8 mouse cellular contexts compared by ENCODE assay signal in genomic region chr10:99262867-99263379, GRCm38 (mm10). TPM values are rescaled to one million over a fixed set of nuclear protein-coding genes. Genes with fewer than 3 reads are reported as not detected.
DNase-seq lines count a peak whose midpoint lies in the region; ATAC-seq and TF ChIP-seq lines count a peak whose summit lies in the region.

Gene Dusp6, plus strand, starts transcription at chr10:99263231.

- no peaks in the 10 kb centered on the region for H3K36me3 ChIP-seq in forebrain, embryonic 13.5 days (ENCODE audit: poor library complexity, severe bottlenecking)
- H3K36me3 ChIP-seq in liver, postnatal 0 days (replicated peaks; ENCODE audit: insufficient read depth, low read length): 0 out of 2 replicates have a peak, but pooled peaks cover 4% of the 10 kb centered on the region
- H3K36me3 ChIP-seq in neural tube, embryonic 14.5 days (ENCODE audit: control insufficient read depth, insufficient read depth, low read length): no peaks in the 10 kb centered on the region

- peak within 1 kb of the TSS; percentile 65 for H3K4me3 ChIP-seq in forebrain, embryonic 13.5 days
- peak within 1 kb of the TSS; percentile 78 for H3K4me3 ChIP-seq in liver, postnatal 0 days (ENCODE audit: low read depth, low read length)
- H3K4me3 ChIP-seq in neural tube, embryonic 14.5 days (ENCODE audit: low read depth, low read length): peak within 1 kb of the TSS; percentile 66

- peaks cover 44% of the 10 kb centered on the region for H3K27me3 ChIP-seq in forebrain, embryonic 13.5 days
- no peaks in the 10 kb centered on the region for H3K27me3 ChIP-seq in liver, postnatal 0 days (ENCODE audit: insufficient read depth, low read length)
- no peaks in the 10 kb centered on the region for H3K27me3 ChIP-seq in neural tube, embryonic 14.5 days (ENCODE audit: control insufficient read depth, insufficient read depth, low read length)

- DNase-seq in CD8-positive naive resting alpha-beta T cell, adult 2 months (ENCODE audit: low read depth in 2 of 2, low spot score in 2 of 2): peak; percentile 88 to 93
- DNase-seq in c-Kit-positive CD71-negative TER-119-negative erythroid progenitor cells, embryonic 14.5 days (ENCODE audit: low read depth): peak; percentile 95
- DNase-seq in heart, postnatal 10 days: peak; percentile 97
- DNase-seq in large intestine, adult 2 months (ENCODE audit: low read depth, low spot score): peak; percentile 93
- DNase-seq in liver, postnatal 0 days: peak; percentile 91
- peak; percentile 93 for DNase-seq in testis, postnatal 10 days (ENCODE audit: low spot score)

- peak; percentile 98 for ATAC-seq in forebrain, embryonic 13.5 days
- peak; percentile 91 for ATAC-seq in liver, postnatal 0 days
- peak; percentile 97 for ATAC-seq in neural tube, embryonic 14.5 days (ENCODE audit: low read depth)

- TF ChIP-seq EP300 in liver, postnatal 0 days (IDR thresholded peaks at IDR 0.05; ENCODE audit: low read depth): peak; percentile 74

- H3K27ac ChIP-seq in forebrain, embryonic 13.5 days: peak within 1 kb of the TSS; percentile 90
- peak within 1 kb of the TSS; percentile 97 for H3K27ac ChIP-seq in liver, postnatal 0 days (ENCODE audit: low read depth)
- peak within 1 kb of the TSS; percentile 85 for H3K27ac ChIP-seq in neural tube, embryonic 14.5 days (ENCODE audit: low read depth, low read length)

- no peaks in the 10 kb centered on the region for H3K9me3 ChIP-seq in forebrain, embryonic 13.5 days (replicated peaks)
- no peaks in the 10 kb centered on the region for H3K9me3 ChIP-seq in liver, postnatal 0 days (ENCODE audit: low read length)
- no peaks in the 10 kb centered on the region for H3K9me3 ChIP-seq in neural tube, embryonic 14.5 days (ENCODE audit: control insufficient read depth, low read length)

- intact Hi-C loops in heart, postnatal 10 days (cut with DNase I): loop anchor here (2.0 to 5.0 kb wide), 3 partner anchors 60 to 269 kb away; no protein-coding TSS in a partner anchor

- under 1% methylated on average over 29 of the region's 29 CpGs for WGBS in forebrain, embryonic 13.5 days
- under 1% methylated on average over 29 of the region's 29 CpGs for WGBS in large intestine, adult 2 months
- WGBS in liver, postnatal 0 days (ENCODE audit: insufficient replicate concordance): under 1% methylated on average over 29 of the region's 29 CpGs
- under 1% methylated on average over 29 of the region's 29 CpGs for WGBS in neural tube, embryonic 14.5 days

- H3K4me2 ChIP-seq in forebrain, embryonic 13.5 days: peak within 1 kb of the TSS; percentile 87
- H3K4me2 ChIP-seq in liver, postnatal 0 days (ENCODE audit: low read depth, low read length): peak within 1 kb of the TSS; percentile 80
- peak within 1 kb of the TSS; percentile 71 for H3K4me2 ChIP-seq in neural tube, embryonic 14.5 days (ENCODE audit: low read depth, low read length)

- no peak for TF ChIP-seq CTCF in liver, postnatal 0 days (IDR thresholded peaks at IDR 0.05; ENCODE audit: low read depth)

- peak within 1 kb of the TSS; percentile 83 for H3K9ac ChIP-seq in forebrain, embryonic 13.5 days
- peak within 1 kb of the TSS; percentile 86 for H3K9ac ChIP-seq in liver, postnatal 0 days (replicated peaks)
- H3K9ac ChIP-seq in neural tube, embryonic 14.5 days (replicated peaks; ENCODE audit: low read depth, low read length): peak within 1 kb of the TSS; percentile 72

- H3K4me1 ChIP-seq in forebrain, embryonic 13.5 days: peaks cover 53% of the 10 kb centered on the region
- H3K4me1 ChIP-seq in liver, postnatal 0 days (ENCODE audit: insufficient read depth): peaks cover 19% of the 10 kb centered on the region
- peaks cover 15% of the 10 kb centered on the region; the same call in 1 of the 2 replicates for H3K4me1 ChIP-seq in neural tube, embryonic 14.5 days (ENCODE audit: control insufficient read depth, insufficient read depth, low read length)

RNA-seq across cellular contexts. Expression of gene Dusp6, which starts in this region (rescaled TPM):
- 24.9 and 26.8 TPM in 2 replicates for polyA plus RNA-seq in forebrain, embryonic 13.5 days (2015; fragmentation: Nextera tagmentation; extraction: Ambion mirVana)
- total RNA-seq in heart, postnatal 10 days (2021): 10 to 100 TPM; 29.2 to 38.3 TPM
- polyA plus RNA-seq in large intestine, adult 2 months (2012; rRNA removed): 63.7 and 88.7 TPM in 2 replicates
- 15.4 and 16.8 TPM in 2 replicates for polyA plus RNA-seq in liver, postnatal 0 days (2015; fragmentation: Nextera tagmentation; extraction: Ambion mirVana)
- polyA plus RNA-seq in neural tube, embryonic 14.5 days (2014; fragmentation: Nextera tagmentation; extraction: Ambion mirVana): 20.3 and 27.6 TPM in 2 replicates

Comparison
In these comparisons a context has a peak if more than half of its experiments do, and no peak if none do; other contexts are left out.
1. Peak in every context shown above with its lines: DNase-seq, ATAC-seq, H3K4me3 ChIP-seq and H3K27ac ChIP-seq.